Mouse (Mus musculus) gastrocnemius, adult 18-20 months (tissue): ENCODE measurements around the gene Sinhcaf. TPM values are rescaled to one million over a fixed set of nuclear protein-coding genes. Genes with fewer than 3 reads are reported as not detected.
"Not testable (repeated sequence)": the region's sequence is repeated elsewhere in the genome, so short reads cannot be mapped to it uniquely, and the experiment has no call there.

ENCODE experiments used
- DNase-seq: peaks from one replicate; pipeline ENCODE4 v3.0.0; 2021; ENCODE audit warnings: low spot score
- total RNA-seq, 2 experiments: library from RNA; stranded (reverse); gene quantifications; 2 replicates each; pipeline ENCODE4 v1.2.3; 2021

The Sinhcaf gene
- total RNA-seq, 2 experiments from 2014 or later, result 0.62 to 0.91 TPM

DNA sequence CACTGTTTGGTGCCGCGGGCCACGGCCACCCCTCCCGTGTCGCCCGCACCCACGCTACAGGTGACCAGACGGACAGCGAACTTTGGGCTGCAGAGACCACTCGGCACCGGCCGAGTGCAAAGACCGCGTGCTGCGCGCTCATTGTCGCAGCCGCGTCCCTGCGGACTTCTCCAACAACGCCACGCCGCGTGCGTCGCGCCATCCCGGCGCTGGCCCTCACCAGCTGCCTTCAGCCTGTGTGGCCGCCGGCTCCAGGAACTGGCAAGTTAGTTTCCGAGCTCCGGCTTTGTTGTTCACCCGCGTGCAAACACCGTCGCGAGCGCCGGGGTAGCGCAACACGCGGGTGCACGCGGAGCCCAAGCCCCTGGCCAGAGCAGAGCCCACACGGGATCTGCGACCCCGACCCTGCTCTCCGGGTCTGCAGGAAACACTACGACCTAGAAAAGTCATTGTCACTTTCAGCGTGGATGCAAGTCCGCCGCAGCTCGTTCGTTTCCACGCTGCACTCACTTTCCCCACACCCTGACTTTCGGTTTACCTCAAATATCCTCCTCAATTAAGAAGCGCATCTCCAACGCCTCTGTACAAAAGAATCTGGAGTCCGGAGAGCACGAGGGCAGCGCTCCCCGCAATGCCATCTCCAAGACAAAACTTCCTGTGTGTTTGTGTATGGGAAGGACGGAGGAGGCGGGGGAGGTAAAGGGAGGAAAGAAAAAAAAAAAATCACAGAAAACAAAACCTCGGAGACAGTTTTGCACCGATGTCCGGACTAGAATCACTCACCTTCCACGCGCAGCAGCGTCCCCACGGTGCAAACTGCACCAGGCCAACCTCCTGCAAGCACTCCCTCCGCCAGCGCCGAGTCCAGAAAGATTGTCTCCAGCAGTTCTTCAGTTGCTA is 508 bp downstream of the Sinhcaf start:
- DNase-seq, result peak; percentile 15

DNA sequence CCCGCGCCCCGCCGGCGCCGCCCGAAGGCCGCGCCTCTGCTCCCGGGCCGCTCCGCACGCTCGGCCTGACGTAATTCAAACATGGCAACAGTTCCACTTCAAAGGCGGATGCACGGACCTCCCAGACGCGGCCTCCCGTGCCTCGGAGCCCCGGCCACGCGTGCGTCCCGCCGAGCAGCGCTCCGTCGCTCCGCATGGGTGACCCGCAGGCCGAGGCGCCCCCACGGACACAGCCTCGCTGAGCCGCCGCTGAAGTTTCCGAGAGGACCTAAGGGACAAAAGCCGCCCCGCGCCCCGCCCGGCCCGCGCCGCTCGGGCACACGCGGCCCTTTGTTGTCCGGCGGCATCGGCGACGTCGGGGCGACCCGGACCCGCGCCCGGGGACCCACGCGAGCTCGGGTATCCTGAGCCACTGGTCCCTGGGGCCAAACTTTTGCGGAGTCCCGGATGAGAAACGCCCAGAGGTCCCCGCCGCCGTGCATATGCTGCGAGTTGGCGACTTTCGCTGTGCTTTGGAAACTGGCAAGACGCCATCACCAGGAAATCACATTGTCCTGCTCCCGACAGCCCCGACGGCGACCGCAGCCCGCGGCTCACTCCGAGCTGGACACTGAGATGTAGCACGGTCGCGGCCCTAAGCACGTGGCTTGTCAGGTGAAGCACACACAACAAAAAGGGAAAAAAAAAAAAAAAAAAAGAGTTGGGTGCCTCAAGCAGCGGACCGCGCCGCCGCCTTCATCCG is 1.3 kb downstream of the Sinhcaf start:
- DNase-seq, result peak; percentile 37

DNA sequence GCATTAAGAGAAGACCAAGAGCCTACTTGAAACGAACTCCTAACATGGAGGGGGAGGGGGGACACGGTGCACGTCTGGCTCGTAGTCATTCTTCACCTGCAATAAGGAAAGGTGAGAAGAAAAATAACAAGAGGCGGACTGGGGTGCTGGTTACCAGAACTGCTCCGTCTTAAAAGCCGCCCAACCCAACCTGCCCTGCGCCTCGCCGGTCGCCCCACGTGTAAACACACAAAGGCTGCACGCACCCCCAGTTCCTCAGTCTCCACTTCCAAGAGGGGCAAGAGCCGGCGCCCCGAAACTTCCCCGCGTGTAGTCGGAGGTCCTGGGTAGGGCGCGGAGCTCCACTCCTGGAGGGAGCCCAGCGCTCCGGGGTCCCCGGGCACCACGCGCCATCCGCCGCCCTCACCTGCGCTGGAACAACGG is 1.9 kb downstream of the Sinhcaf start:
- DNase-seq, result no peak

DNA sequence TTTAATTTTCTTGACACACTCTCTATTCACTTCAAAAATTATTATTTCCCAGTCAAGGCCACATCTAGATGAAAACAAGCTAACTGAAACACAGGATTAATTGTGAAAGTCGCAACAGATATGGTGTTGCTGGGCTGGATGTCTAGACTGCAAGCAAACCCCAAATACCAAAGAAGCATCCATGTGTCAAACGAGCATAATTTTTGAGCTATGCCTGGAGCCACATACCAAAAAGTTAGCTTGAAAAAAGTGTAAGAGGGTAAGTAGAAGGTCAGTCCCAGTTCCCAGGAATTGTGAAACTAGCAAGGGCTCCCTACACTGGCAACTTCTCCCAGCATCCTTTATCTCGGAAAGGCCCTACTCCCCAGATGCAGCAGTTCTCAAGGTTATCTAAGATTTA is 2.6 kb downstream of the Sinhcaf start:
- DNase-seq, result no peak

DNA sequence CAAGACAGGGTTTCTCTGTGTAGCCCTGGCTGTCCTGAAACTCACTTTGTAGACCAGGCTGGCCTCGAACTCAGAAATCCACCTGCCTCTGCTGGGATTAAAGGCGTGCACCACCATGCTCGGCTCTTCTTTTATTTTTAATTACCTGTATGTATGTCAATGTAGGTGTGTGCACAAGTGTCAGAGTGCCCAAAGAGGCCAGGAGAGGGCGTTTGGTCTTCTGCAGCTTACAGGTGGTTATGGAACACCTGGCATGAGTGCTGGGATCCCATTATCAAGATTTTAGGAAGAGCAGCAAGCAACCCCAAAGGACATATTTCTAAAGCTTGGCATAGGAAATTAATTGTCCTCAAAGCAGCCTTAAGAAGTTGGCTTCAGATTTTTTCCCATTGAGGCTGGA is 3.9 kb downstream of the Sinhcaf start:
- no peak for DNase-seq

DNA sequence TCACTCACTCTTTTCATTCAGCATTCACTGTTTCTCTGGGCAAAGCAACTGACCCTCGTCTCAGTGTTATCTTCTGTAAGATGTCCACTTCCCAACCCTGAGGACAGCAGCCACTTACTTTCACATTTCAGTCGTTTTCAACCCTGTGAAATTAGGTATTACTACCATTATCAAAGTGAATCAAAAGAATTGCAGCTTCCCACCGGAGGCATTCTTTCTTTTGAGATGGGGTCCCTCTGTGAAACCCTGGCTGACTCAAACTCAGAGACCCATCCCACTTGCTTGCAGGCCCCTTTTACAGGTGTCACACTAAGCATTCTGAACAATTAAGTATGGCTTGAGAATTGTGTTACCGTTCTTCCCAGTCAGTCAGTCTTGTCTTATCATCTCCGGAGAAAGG is 4.4 kb downstream of the Sinhcaf start:
- DNase-seq, result no peak

DNA sequence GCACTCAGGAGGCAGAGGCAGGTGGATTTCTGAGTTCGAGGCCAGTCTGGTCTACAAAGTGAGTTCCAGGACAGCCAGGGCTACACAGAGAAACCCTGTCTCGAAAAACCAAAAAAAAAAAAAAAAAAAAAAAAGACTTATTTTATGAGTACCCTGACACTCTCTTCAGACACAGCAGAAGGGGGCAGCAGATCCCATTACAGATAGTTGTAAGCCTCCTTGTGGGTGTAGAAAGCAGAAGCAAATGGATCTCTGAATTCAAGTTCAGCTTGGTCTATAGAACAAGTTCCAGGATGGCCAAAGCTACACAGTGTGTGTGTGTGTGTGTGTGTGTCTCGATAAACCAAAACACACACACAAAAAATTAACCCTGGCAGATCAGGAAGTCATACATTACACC is 5.9 kb downstream of the Sinhcaf start:
- not testable (repeated sequence) for DNase-seq

DNA sequence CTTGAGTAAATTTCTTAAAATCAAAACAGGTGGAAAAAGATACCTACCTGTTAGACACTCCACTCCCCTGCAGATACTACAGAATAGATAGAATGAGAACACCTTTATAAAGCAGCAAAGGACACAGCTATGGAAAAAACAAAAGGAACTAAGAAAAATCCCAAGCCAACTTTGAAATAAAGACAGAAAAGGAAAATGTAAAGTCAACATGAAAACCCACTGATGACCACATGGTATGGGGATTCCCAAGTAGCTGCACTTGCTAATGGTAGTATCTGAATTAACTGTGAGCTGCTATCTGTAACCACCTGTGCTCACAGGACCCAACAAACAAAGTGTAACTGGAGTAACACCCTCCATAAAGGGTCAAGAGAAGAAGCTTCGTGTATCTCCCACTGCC is 8.6 kb downstream of the Sinhcaf start:
- no peak for DNase-seq

DNA sequence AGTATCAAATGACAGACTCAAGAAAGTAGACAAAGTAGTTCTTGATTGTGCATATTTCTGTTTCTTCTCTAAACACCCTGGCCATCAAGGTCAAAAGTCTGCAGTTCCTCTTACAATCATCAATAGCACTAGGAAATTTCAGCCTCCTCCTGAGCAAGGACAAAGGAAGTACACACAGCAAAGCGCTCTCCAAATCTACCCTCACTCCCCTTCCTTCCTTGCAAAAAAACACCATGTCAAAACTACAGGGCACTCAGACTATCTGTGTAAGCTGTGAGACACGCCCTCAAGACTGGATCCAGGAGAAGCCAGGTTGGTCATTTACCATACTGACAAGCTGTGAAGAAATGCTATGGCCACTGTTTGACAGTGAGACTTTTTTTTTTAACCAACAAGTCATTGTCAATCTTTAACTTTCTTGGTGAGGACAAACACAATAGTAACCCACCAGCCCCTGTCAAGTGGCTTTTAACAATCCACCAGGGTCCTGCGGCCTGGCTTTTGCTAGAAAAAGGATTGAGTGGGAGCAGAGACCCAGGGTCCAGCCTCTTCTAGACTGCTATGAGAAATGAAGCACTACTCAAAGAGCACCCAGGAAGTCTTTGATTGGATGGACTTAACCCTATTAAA is 11.2 kb downstream of the Sinhcaf start:
- DNase-seq, result no peak

DNA sequence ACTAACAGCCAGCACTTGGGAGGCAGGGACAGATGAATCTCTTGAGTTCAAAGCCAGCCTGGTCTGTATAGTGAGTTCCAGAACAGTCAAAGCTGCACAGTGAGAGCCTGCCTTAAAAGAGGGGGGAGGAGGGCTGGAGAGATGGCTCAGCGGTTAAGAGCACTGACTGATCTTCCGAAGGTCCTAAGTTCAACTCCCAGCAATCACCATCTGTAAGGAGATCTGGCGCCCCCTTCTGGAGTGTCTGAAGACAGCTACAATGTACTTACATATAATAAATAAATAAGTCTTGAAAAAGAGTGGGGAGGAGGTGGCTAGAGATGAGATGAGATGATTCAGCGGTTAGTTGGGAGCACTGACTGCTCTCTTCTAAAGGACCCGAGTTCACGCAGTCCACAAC is 15.0 kb downstream of the Sinhcaf start:
- DNase-seq, result no peak

DNA sequence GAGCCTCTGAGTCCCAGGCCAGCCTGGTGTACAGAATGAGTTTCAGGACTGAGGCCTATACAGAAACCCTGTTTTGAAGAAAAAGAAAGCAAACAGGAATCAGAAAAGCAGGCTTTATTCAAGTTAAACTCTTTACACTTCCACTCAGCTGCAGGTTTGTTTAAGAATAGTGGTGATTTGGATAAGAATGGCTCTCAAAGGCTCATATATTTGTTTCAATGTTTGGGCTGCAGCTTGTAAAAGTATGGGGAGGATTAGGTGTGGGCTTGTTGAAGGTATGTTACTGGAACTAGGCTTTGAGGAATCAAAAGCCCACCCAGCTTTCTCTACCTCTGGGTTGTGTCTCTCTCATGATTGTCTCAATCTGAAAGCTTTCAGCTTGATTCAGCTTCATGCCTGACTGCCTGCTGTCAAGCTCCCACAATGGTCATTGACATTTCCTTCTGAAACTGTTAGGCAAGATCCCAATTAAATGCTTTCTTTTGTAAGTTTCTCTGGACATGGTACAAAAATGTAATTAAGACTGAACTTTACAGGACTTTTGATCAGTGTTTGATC is 27.3 kb downstream of the Sinhcaf start:
- no peak for DNase-seq

DNA sequence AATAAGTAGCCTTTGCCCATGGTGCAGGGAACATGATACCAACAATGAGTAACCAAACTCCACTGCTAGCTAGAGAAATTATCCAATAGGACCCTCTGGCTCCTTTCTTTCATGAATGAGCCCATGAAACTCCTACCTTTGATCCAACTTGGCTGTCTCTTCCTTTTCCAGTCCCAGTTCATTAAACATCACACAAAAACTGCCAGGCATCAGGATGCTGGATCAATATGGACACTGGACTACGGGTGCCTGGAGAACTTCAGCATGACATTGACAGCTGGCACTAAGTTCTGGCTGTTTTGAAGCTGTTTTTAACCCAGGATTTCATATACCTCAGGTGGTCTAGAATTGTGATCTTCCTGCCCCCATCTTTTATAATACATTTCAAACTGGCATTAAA is 28.6 kb downstream of the Sinhcaf start:
- no peak for DNase-seq

DNA sequence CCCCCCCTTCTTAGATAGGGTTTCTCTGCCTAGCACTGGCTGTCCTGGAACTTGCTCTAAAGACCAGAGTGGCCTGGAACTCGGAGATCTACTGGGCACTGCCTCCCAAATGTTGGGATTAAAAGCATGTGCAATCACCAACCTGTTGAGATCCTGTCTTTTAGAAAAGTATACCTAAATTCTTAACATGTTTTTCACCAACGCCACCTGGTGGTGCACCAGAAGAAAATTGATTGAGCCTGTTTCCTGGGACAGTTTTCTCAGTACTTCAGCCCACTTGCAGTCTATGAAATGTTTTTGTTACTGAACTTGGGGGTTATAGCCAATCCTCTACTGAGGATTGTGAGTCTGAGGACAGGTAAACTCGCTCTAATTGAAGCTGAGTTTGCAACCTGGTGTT is 29.4 kb downstream of the Sinhcaf start:
- no peak for DNase-seq

DNA sequence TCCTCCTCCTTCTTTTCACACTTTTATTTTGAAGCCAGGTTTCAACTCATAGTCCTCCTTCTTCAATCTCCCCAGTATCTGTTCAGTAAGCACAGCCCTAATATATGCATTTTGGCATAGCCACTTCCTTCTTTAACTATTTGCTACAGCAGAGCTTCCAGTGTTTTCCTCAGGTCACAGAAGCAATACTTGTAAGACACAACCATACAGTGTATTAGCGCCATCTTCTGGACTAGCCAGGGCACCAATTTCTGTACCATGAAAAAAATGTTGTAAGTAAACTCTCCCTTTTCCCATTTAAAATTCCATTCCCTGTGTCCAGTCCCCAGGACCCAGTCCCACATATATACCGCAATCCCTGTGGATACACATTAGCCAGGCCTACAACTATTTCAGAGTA is 32.3 kb downstream of the Sinhcaf start:
- DNase-seq, result peak; percentile 42

DNA sequence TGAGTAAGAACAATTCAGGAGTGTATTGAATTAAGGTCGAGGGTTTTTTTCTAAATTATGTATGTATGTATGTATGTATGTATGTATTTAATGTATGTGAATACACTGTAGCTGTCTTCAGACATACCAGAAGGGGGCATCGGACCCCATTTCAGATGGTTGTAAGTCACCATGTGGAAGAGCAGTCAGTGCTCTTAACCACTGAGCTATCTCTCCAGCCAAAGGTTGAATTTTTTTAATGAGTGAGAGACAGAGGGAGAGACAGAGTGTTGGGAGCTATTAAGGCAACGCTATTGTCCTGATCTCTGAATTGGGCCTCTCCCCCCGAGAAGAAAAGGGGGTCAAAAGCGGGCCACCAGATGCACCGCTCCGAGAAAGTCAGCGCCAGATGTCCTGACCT is 34.4 kb downstream of the Sinhcaf start:
- not testable (repeated sequence) for DNase-seq

DNA sequence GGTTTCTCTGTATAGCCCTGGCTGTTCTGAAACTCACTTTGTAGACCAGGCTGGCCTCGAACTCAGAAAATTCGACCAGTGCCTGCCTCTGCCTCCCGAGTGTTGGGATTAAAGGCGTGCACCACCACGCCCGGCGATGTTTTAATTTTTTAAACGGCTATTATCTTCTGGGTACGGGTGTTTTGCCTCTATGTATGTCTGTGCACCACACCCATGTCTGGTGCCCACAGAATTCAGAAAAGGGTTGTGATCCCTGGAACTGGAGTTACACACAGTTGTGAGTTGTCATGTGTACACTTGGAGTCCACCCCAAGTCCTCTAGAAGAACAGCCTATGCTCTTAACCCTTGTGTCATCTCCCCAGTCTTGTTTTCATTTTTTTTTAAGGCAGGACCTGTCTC is 39.3 kb downstream of the Sinhcaf start:
- no peak for DNase-seq

DNA sequence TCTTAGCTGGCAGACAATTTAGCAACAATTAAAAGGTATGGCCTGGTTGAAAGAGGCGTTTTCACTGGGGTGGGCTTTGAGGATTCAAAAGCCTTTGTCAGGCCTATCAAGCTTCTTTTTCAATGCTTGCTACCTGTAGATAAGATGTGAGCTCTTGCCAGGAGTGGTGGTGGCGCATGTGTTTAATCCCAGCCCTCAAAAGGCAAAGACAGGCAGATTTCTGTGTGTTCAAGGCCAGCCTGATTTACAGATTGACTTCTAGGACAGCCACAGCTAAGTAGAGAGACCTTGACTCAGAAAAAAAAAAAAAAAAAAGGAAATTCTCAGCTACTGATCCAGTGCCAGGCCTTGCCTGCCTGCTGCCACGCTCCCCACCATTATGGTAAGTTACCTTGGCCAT is 43.5 kb downstream of the Sinhcaf start:
- DNase-seq, result no peak

DNA sequence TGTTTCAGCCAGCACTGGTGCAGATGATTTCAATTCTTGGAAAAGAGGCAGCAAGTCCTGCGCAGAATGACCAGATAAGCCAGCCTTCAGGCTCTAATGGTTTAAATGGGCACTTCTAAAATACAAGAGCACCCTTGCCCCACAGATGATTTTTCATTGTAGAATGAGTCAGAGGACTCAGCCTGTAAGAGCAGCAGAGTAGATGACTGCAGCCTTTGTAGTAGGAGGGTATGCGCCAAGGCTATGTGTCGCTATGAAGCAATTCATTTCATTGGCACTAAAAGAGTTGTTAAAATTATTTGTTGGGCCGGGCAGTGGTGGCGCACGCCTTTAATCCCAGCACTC is 49.8 kb downstream of the Sinhcaf start:
- DNase-seq, result no peak

DNA sequence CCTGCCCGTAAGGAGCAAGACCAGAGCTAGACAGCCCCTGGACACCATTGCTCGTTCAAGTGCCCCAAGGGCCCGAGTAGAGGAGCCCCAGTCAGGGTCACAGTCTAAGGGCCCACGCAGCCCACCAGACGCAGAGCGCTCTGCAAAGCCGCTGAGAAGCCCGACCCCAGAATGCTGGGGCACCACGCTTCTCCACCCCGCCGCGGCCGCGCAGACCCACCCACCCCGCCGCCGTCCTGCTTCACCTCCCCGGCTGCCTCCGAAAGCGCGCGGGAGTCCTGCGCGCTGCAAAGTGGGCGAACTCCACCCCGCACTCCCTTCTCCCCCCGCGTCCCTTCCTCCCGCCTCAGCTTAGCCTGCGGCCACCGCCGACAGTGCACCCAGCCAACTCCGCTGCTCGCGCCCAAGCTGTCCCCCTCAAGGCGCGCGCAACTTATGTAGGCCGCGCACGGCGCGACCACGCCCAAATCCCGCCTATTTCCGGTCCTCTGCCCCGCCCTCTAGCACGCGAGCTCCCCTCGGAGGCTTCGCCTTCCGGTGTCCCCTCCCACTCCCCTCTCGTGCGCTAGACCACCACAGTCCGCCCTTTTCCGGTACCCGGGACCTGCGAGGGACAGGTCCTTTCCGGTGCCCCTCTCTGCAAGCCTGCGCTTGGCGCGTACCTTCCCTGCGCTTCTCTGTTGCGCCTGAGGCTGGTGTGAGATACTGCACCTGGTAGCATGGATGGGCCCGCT is 50.3 kb downstream of the Sinhcaf start, which contains the start of gene Caprin2:
Gene Caprin2 (minus strand): TSS at position 465 of the 734 bp plus-strand sequence.
- peak; percentile 89 for DNase-seq

DNA sequence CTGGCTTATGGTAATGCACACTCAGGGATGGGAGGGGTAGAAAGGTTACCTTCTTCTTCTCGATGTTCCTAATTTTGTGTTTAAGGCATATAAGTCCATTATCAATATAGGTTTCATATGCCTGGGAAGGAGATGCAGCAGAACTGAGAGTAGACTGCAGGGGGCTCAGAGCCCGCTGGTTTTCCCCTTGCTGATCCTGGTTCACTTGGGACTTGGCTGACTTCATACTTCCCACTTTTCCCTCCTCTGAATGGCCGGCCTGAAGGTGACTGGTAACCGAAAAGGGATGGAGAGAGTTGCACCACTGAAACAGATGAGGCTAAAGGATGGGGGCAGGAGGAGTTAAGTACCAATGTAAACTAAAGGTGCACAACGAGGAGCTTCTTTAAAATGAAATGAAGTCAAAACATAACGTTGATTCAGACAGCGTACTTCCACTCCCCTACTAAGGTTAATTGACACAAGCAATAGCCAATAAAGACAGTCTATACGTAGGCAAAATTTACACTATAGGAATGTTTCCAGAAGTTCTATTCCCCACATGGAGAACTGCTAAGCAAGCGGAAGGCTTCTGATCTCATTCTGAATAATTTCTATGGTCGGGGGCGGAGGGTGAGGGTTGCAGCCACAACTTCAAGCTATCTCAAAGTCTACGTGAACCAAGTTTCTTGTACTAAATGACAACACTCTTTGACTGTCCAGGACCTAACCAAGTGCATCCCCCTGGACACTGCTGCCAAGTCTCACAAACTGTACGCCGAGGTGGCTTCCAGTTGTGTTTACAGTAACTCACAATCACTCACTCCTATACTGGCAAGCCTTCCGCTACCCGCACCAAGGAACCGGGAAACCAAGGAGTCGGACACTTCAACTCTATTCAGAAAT is 51.1 kb downstream of the Sinhcaf start:
- DNase-seq, result no peak
